Mouse (Mus musculus) megakaryocyte, embryonic 14.5 days (primary cell): ENCODE results near the gene 1110008P14Rik.

Experiments
- FLI1 ChIP-seq: IDR thresholded peaks from 2 replicates; pipeline ENCODE4 v1.6.1; 2012; ENCODE audit warnings: low read length, inconsistent platforms, mixed read lengths
- GATA1 ChIP-seq: IDR thresholded peaks from 3 replicates; pipeline ENCODE4 v1.6.1; 2012; ENCODE audit warnings: mixed read lengths, low read length, inconsistent platforms, borderline replicate concordance

DNA sequence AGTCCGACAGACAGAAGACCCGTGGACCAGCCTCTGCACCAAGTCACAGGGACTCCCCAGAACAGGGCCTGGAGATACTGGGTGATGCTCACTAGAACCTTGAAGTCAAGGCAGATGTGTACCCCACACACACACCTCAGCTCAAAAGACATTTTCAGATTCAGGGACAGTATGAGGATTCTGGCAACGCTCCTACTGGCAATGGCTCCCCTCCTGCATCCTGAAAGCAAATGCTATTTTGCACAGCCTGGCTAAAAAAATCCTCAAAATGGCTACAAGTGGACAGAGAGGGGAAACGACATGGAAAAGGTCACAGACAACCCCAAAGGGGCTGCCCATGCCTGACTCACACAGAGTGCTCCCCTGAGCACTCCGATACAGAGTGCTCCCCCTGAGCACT lies 49.6 kb downstream of the 1110008P14Rik start:
- TF ChIP-seq GATA1 (no peak), FLI1 (no peak)
